Mouse (Mus musculus): Measurements from ENCODE around the gene Fmnl3.

DNA sequence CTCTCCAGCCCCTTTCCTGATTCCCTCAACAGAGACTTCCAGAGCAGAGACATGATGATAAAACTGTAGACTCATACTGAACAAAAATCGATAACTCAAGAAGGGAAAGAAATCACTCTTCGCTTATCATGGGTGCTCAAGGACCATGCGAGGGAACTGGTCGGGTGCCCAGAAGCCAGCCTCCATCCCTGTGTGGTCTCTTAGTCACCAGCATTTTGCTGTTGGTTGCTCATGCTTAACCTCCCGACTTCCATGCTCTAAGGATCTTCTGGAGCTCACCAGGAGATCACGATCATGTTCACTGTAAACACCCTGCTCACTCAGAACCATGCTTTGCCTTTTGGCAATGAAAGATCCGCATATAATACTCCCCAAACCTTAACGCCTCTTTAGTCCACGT, 2.5 kb upstream of the Fmnl3 start:
- no peak for TF ChIP-seq GATA1 (IDR thresholded peaks at IDR 0.05; ENCODE audit: low read length)
- no peak for TF ChIP-seq TAL1 (IDR thresholded peaks at IDR 0.05; ENCODE audit: low read length)

Data from erythroblast, embryonic 14.5 days (primary cell).